Mouse (Mus musculus) forebrain, embryonic 16.5 days (tissue): ENCODE results near the gene Syne2. TPM values are rescaled to one million over a fixed set of nuclear protein-coding genes. Genes with fewer than 3 reads are reported as not detected.

Experiments
- ATAC-seq: fragments of 200-750 bp; cut with Nextera tagmentation; 2 replicates; pipeline ENCODE4 v1.8.0; 2017; ENCODE audit warnings: mild to moderate bottlenecking, moderate library complexity
- H3K27ac ChIP-seq: fragments of 300-500 bp; sonication (generic); 2 replicates; pipeline ENCODE4 v1.5.1; 2014; ENCODE audit warnings: low read length, control low read depth
- H3K27me3 ChIP-seq: fragments of 300-500 bp; sonication (generic); replicated peaks from 2 replicates; pipeline ENCODE4 v1.6.1; 2014; ENCODE audit warnings: low read length; ENCODE audit not compliant: control insufficient read depth, insufficient read depth
- H3K36me3 ChIP-seq: fragments of 300-500 bp; sonication (generic); 2 replicates; pipeline ENCODE4 v1.6.1; 2014; ENCODE audit not compliant: control insufficient read depth, insufficient read depth
- H3K4me1 ChIP-seq: fragments of 300-500 bp; sonication (generic); replicated peaks from 2 replicates; pipeline ENCODE4 v1.6.1; 2014; ENCODE audit warnings: low read length; ENCODE audit not compliant: control insufficient read depth, insufficient read depth
- H3K4me2 ChIP-seq: fragments of 300-500 bp; sonication (generic); 2 replicates; pipeline ENCODE4 v1.6.1; 2014; ENCODE audit warnings: mild to moderate bottlenecking, low read length, control low read depth
- H3K4me3 ChIP-seq: fragments of 300-500 bp; sonication (generic); replicated peaks from 2 replicates; pipeline ENCODE4 v1.5.1; 2014; ENCODE audit warnings: mild to moderate bottlenecking, low read length, control low read depth
- H3K9ac ChIP-seq: fragments of 300-500 bp; sonication (generic); replicated peaks from 2 replicates; pipeline ENCODE4 v1.6.1; 2014; ENCODE audit warnings: low read depth, low read length, control low read depth
- H3K9me3 ChIP-seq: fragments of 300-500 bp; sonication (generic); 2 replicates; pipeline ENCODE4 v1.6.1; 2016; ENCODE audit warnings: low read length; ENCODE audit not compliant: control insufficient read depth
- WGBS: fragments of 180-500 bp; shearing (Covaris S2); extraction: QIAGEN DNeasy Blood & Tissue Kit; methylation state at CpG from one replicate; pipeline ENCODE4 v1.1.7; 2014; 5-methylcytosine and 5-hydroxymethylcytosine counted together
- polyA plus RNA-seq: library from polyadenylated mRNA; unstranded; fragments of >200 nt; fragmentation: Nextera tagmentation; extraction: Ambion mirVana; gene quantifications from 2 replicates; pipeline ENCODE4 v1.2.1, GENCODE M21; 2015

The Syne2 gene
- polyA plus RNA-seq, 1 experiment from 2014 or later, result 110 TPM

GRCm38 (mm10) chr12:76109646-76110405 lies 291.9 kb downstream of the Syne2 start:
- no peak overlapping the region for H3K4me3 ChIP-seq
- no peaks in the 10 kb centered on the region for H3K27me3 ChIP-seq
- no peak for ATAC-seq
- no peak overlapping the region for H3K9ac ChIP-seq
- no peaks in the 10 kb centered on the region for H3K9me3 ChIP-seq
- no peak overlapping the region for H3K4me2 ChIP-seq
- no peaks in the 10 kb centered on the region for H3K4me1 ChIP-seq
- H3K27ac ChIP-seq, result no peak overlapping the region
- 94% methylated on average over 15 of the region's 15 CpGs for whole genome bisulfite sequencing
- peaks cover 31% of the 10 kb centered on the region for H3K36me3 ChIP-seq

- Histone ChIP-seq H3K9ac (no peak overlapping the region), H3K27me3 (no peaks in the 10 kb centered on the region), H3K9me3 (no peaks in the 10 kb centered on the region), H3K27ac (no peak overlapping the region), H3K36me3 (peaks cover 23% of the 10 kb centered on the region), H3K4me1 (no peaks in the 10 kb centered on the region), H3K4me3 (no peak overlapping the region), H3K4me2 (no peak overlapping the region)
- 80% methylated on average over 3 of the region's 3 CpGs for WGBS
- no peak for ATAC-seq
These were observed 293.1 kb downstream of the Syne2 start for GRCm38 (mm10) chr12:76111046-76111445.

- H3K9ac ChIP-seq, result no peak overlapping the region
- no peak overlapping the region for H3K27ac ChIP-seq
- H3K36me3 ChIP-seq, result no peaks in the 10 kb centered on the region; the same call in 1 of the 2 replicates
- H3K27me3 ChIP-seq, result no peaks in the 10 kb centered on the region
- no peaks in the 10 kb centered on the region for H3K9me3 ChIP-seq
- H3K4me2 ChIP-seq, result no peak overlapping the region
- H3K4me1 ChIP-seq, result no peaks in the 10 kb centered on the region
- no peak for ATAC-seq
- WGBS, result 80% methylated on average over 4 of the region's 4 CpGs
- H3K4me3 ChIP-seq, result no peak overlapping the region
These were observed 298.6 kb downstream of the Syne2 start for GRCm38 (mm10) chr12:76116577-76116976.

- Histone ChIP-seq H3K4me1 (no peaks in the 10 kb centered on the region), H3K27ac (no peak overlapping the region), H3K4me2 (no peak overlapping the region), H3K27me3 (no peaks in the 10 kb centered on the region), H3K36me3 (no peaks in the 10 kb centered on the region), H3K9ac (no peak overlapping the region), H3K4me3 (no peak overlapping the region), H3K9me3 (no peaks in the 10 kb centered on the region)
- no peak for ATAC-seq
- WGBS, result 67% methylated on average over 4 of the region's 4 CpGs
These were observed 299.8 kb downstream of the Syne2 start for GRCm38 (mm10) chr12:76117632-76118153.

GRCm38 (mm10) chr12:76123223-76123622 lies 305.3 kb downstream of the Syne2 start:
- H3K27ac ChIP-seq, result no peak overlapping the region

GRCm38 (mm10) chr12:76128306-76128705 lies 310.4 kb downstream of the Syne2 start:
- Histone ChIP-seq H3K27me3 (no peaks in the 10 kb centered on the region), H3K9me3 (no peaks in the 10 kb centered on the region), H3K9ac (no peak overlapping the region), H3K4me3 (no peak overlapping the region), H3K27ac (no peak overlapping the region), H3K4me2 (no peak overlapping the region), H3K36me3 (no peaks in the 10 kb centered on the region), H3K4me1 (no peaks in the 10 kb centered on the region)
- WGBS, result 54% methylated on average over 3 of the region's 3 CpGs
- no peak for ATAC-seq

More at GRCm38 (mm10) chr12:76123223-76123622, 305.3 kb downstream of the Syne2 start:
- 91% methylated on average over 6 of the region's 6 CpGs for WGBS
- H3K4me3 ChIP-seq, result no peak overlapping the region
- no peak overlapping the region for H3K9ac ChIP-seq
- no peaks in the 10 kb centered on the region for H3K9me3 ChIP-seq
- no peaks in the 10 kb centered on the region for H3K4me1 ChIP-seq
- no peaks in the 10 kb centered on the region for H3K36me3 ChIP-seq
- no peak for ATAC-seq
- H3K4me2 ChIP-seq, result no peak overlapping the region
- no peaks in the 10 kb centered on the region for H3K27me3 ChIP-seq

- Histone ChIP-seq H3K27me3 (no peaks in the 10 kb centered on the region), H3K27ac (no peak overlapping the region), H3K9ac (no peak overlapping the region), H3K4me1 (no peaks in the 10 kb centered on the region), H3K36me3 (no peaks in the 10 kb centered on the region), H3K4me2 (no peak overlapping the region), H3K9me3 (no peaks in the 10 kb centered on the region), H3K4me3 (no peak overlapping the region)
- 76% methylated on average over 10 of the region's 10 CpGs for WGBS
- no peak for ATAC-seq
These were observed 310.9 kb downstream of the Syne2 start for GRCm38 (mm10) chr12:76128831-76129230.

- Histone ChIP-seq H3K36me3 (no peaks in the 10 kb centered on the region), H3K4me2 (no peak overlapping the region), H3K4me1 (no peaks in the 10 kb centered on the region), H3K9me3 (no peaks in the 10 kb centered on the region), H3K9ac (no peak overlapping the region), H3K4me3 (no peak overlapping the region), H3K27ac (no peak overlapping the region), H3K27me3 (no peaks in the 10 kb centered on the region)
- ATAC-seq, result no peak
- 25% methylated on average over 4 of the region's 4 CpGs for WGBS
These were observed 312.3 kb downstream of the Syne2 start for GRCm38 (mm10) chr12:76130281-76130680.

- WGBS, result 86% methylated on average over 6 of the region's 6 CpGs
- Histone ChIP-seq H3K36me3 (no peaks in the 10 kb centered on the region), H3K9me3 (no peaks in the 10 kb centered on the region), H3K4me1 (no peaks in the 10 kb centered on the region), H3K4me3 (no peak overlapping the region), H3K9ac (no peak overlapping the region), H3K27me3 (no peaks in the 10 kb centered on the region), H3K27ac (no peak overlapping the region), H3K4me2 (no peak overlapping the region)
- ATAC-seq, result no peak
These were observed 313.0 kb downstream of the Syne2 start for GRCm38 (mm10) chr12:76130891-76131290.
